Mouse (Mus musculus) liver, embryonic 13.5 days (tissue): ENCODE data around the gene Olfr1388. TPM values are rescaled to one million over a fixed set of nuclear protein-coding genes. Genes with fewer than 3 reads are reported as not detected.
"Not testable (repeated sequence)": the region's sequence is repeated elsewhere in the genome, so short reads cannot be mapped to it uniquely, and the experiment has no call there.

Experiments used
- ATAC-seq: fragments of 200-750 bp; cut with Nextera tagmentation; 2 replicates; pipeline ENCODE4 v1.8.0; 2017; ENCODE audit warnings: low read depth, mild to moderate bottlenecking, moderate number of reproducible peaks, moderate library complexity
- DNase-seq: peaks from one replicate; pipeline ENCODE4 v3.0.0; 2022
- H3K27ac ChIP-seq: fragments of 300-500 bp; sonication (generic); 2 replicates; pipeline ENCODE4 v1.5.1; 2015; ENCODE audit warnings: moderate library complexity, mild to moderate bottlenecking, inconsistent platforms
- H3K27me3 ChIP-seq: fragments of 300-500 bp; sonication (generic); 2 replicates; pipeline ENCODE4 v1.6.1; 2015; ENCODE audit warnings: mild to moderate bottlenecking, inconsistent platforms
- H3K36me3 ChIP-seq: fragments of 300-500 bp; sonication (generic); 2 replicates; pipeline ENCODE4 v1.6.1; 2015; ENCODE audit warnings: mild to moderate bottlenecking, inconsistent platforms
- H3K4me1 ChIP-seq: fragments of 300-500 bp; sonication (generic); replicated peaks from 2 replicates; pipeline ENCODE4 v1.6.1; 2015; ENCODE audit warnings: inconsistent platforms
- H3K4me2 ChIP-seq: fragments of 300-500 bp; sonication (generic); 2 replicates; pipeline ENCODE4 v1.6.1; 2015; ENCODE audit warnings: inconsistent platforms, mild to moderate bottlenecking, moderate library complexity
- H3K4me3 ChIP-seq: fragments of 300-500 bp; sonication (generic); replicated peaks from 2 replicates; pipeline ENCODE4 v1.5.1; 2015; ENCODE audit warnings: mild to moderate bottlenecking, inconsistent platforms
- H3K9ac ChIP-seq: fragments of 300-500 bp; sonication (generic); 2 replicates; pipeline ENCODE4 v1.6.1; 2015; ENCODE audit warnings: mild to moderate bottlenecking, inconsistent platforms
- H3K9me3 ChIP-seq: fragments of 300-500 bp; sonication (generic); replicated peaks from 2 replicates; pipeline ENCODE4 v1.6.1; 2016; ENCODE audit warnings: inconsistent platforms
- WGBS: fragments of 180-500 bp; shearing (Covaris S2); methylation state at CpG from one replicate; pipeline ENCODE4 v1.1.7; 2015; ENCODE audit not compliant: insufficient replicate concordance; 5-methylcytosine and 5-hydroxymethylcytosine counted together
- polyA plus RNA-seq: library from polyadenylated mRNA; unstranded; fragments of >200 nt; fragmentation: Nextera tagmentation; extraction: Ambion mirVana; gene quantifications from 2 replicates; pipeline ENCODE4 v1.2.1, GENCODE M21; 2015

Olfr1388 gene
- 0.03 and 0.08 TPM in 2 replicates for polyA plus RNA-seq

- Histone ChIP-seq H3K4me3 (no peak within 1 kb of the TSS), H3K9ac (no peak within 1 kb of the TSS), H3K27me3 (no peaks in the 10 kb centered on the region), H3K4me2 (no peak within 1 kb of the TSS), H3K27ac (no peak within 1 kb of the TSS), H3K9me3 (no peaks in the 10 kb centered on the region), H3K36me3 (no peaks in the 10 kb centered on the region), H3K4me1 (no peaks in the 10 kb centered on the region)
- WGBS: 52% methylated on average over 3 of the region's 3 CpGs
- DNase-seq: no peak
- no peak for ATAC-seq
Observed at GRCm38 (mm10) chr11:49436411-49436810, at the start of gene Olfr1388. Olfr1388 (plus strand) TSS chr11:49436624.

GRCm38 (mm10) chr11:49392707-49393106 lies 43.7 kb upstream of the Olfr1388 start:
- not testable (repeated sequence) for H3K27me3 ChIP-seq, H3K9me3 ChIP-seq, H3K4me3 ChIP-seq, H3K9ac ChIP-seq, H3K27ac ChIP-seq, H3K36me3 ChIP-seq, DNase-seq, H3K4me2 ChIP-seq, H3K4me1 ChIP-seq, ATAC-seq
- WGBS: 38% methylated on average over 1 of the region's 1 CpGs

- Histone ChIP-seq H3K36me3 (no peaks in the 10 kb centered on the region), H3K4me3 (no peak overlapping the region), H3K4me1 (no peaks in the 10 kb centered on the region), H3K4me2 (no peak overlapping the region), H3K9ac (no peak overlapping the region), H3K27ac (no peak overlapping the region), H3K27me3 (no peaks in the 10 kb centered on the region), H3K9me3 (no peaks in the 10 kb centered on the region)
- WGBS: 57% methylated on average over 3 of the region's 3 CpGs
- no peak for DNase-seq
- ATAC-seq: no peak
Observed at GRCm38 (mm10) chr11:49406784-49407183, 29.6 kb upstream of the Olfr1388 start.

- Histone ChIP-seq H3K4me3 (no peak overlapping the region), H3K27ac (no peak overlapping the region), H3K9ac (no peak overlapping the region), H3K4me1 (no peaks in the 10 kb centered on the region), H3K9me3 (no peaks in the 10 kb centered on the region), H3K27me3 (no peaks in the 10 kb centered on the region), H3K36me3 (no peaks in the 10 kb centered on the region), H3K4me2 (no peak overlapping the region)
- DNase-seq (no peak), ATAC-seq (no peak)
- 26% methylated on average over 1 of the region's 1 CpGs for WGBS
Observed at GRCm38 (mm10) chr11:49410540-49410939, 25.9 kb upstream of the Olfr1388 start.

- WGBS: 66% methylated on average over 2 of the region's 2 CpGs
- no peaks in the 10 kb centered on the region for H3K9me3 ChIP-seq
- no peak for ATAC-seq
Observed at GRCm38 (mm10) chr11:49422767-49423166, 13.7 kb upstream of the Olfr1388 start, which contains the start of gene Olfr1389. Olfr1389 (plus strand) TSS chr11:49423067.

GRCm38 (mm10) chr11:49425257-49425927 lies 11.0 kb upstream of the Olfr1388 start:
- ATAC-seq: no peak
- Histone ChIP-seq H3K4me3 (no peak overlapping the region), H3K9ac (no peak overlapping the region), H3K4me2 (no peak overlapping the region), H3K9me3 (no peaks in the 10 kb centered on the region), H3K27ac (no peak overlapping the region), H3K27me3 (no peaks in the 10 kb centered on the region), H3K4me1 (no peaks in the 10 kb centered on the region), H3K36me3 (no peaks in the 10 kb centered on the region)
- DNase-seq: no peak
- WGBS: 60% methylated on average over 1 of the region's 1 CpGs

More at GRCm38 (mm10) chr11:49422767-49423166, 13.7 kb upstream of the Olfr1388 start, which contains the start of gene Olfr1389:
- Histone ChIP-seq H3K4me2 (no peak within 1 kb of the TSS), H3K4me1 (no peaks in the 10 kb centered on the region), H3K27me3 (no peaks in the 10 kb centered on the region), H3K27ac (no peak within 1 kb of the TSS), H3K9ac (no peak within 1 kb of the TSS), H3K4me3 (no peak within 1 kb of the TSS), H3K36me3 (no peaks in the 10 kb centered on the region)
- DNase-seq: no peak

- no peak for DNase-seq
- Histone ChIP-seq H3K9me3 (no peaks in the 10 kb centered on the region), H3K4me1 (no peaks in the 10 kb centered on the region), H3K4me3 (no peak overlapping the region), H3K27ac (no peak overlapping the region), H3K36me3 (no peaks in the 10 kb centered on the region), H3K27me3 (no peaks in the 10 kb centered on the region), H3K4me2 (no peak overlapping the region), H3K9ac (no peak overlapping the region)
- WGBS: 68% methylated on average over 2 of the region's 2 CpGs
- no peak for ATAC-seq
Observed at GRCm38 (mm10) chr11:49429641-49430040, 6.8 kb upstream of the Olfr1388 start.

GRCm38 (mm10) chr11:49455043-49455442 lies 18.6 kb downstream of the Olfr1388 start, which contains the start of gene Olfr1387:
Olfr1387 (plus strand) TSS chr11:49455343.
- Histone ChIP-seq H3K27me3 (no peaks in the 10 kb centered on the region), H3K4me1 (no peaks in the 10 kb centered on the region), H3K9ac (no peak within 1 kb of the TSS), H3K9me3 (no peaks in the 10 kb centered on the region), H3K4me2 (no peak within 1 kb of the TSS), H3K27ac (no peak within 1 kb of the TSS), H3K4me3 (no peak within 1 kb of the TSS), H3K36me3 (no peaks in the 10 kb centered on the region)
- DNase-seq (no peak), ATAC-seq (no peak)
- WGBS: 55% methylated on average over 1 of the region's 1 CpGs

GRCm38 (mm10) chr11:49464746-49465145 lies 28.3 kb downstream of the Olfr1388 start, which contains the start of gene Olfr1386:
Olfr1386 (plus strand) TSS chr11:49465046.
- not testable (repeated sequence) for H3K4me3 ChIP-seq, DNase-seq, H3K9me3 ChIP-seq, H3K36me3 ChIP-seq, H3K4me2 ChIP-seq, H3K4me1 ChIP-seq, H3K27me3 ChIP-seq, H3K27ac ChIP-seq, ATAC-seq, H3K9ac ChIP-seq
- 64% methylated on average over 3 of the region's 3 CpGs for WGBS

- Histone ChIP-seq H3K36me3 (no peaks in the 10 kb centered on the region), H3K9ac (no peak overlapping the region), H3K4me2 (no peak overlapping the region), H3K4me3 (no peak overlapping the region), H3K9me3 (no peaks in the 10 kb centered on the region), H3K27ac (no peak overlapping the region), H3K27me3 (no peaks in the 10 kb centered on the region), H3K4me1 (no peaks in the 10 kb centered on the region)
- DNase-seq (no peak), ATAC-seq (no peak)
- WGBS: 41% methylated on average over 4 of the region's 4 CpGs
Observed at GRCm38 (mm10) chr11:49485973-49486372, 49.5 kb downstream of the Olfr1388 start.

- not testable (repeated sequence) for H3K4me1 ChIP-seq, ATAC-seq, H3K4me2 ChIP-seq, H3K9ac ChIP-seq, H3K27me3 ChIP-seq, DNase-seq, H3K4me3 ChIP-seq, H3K27ac ChIP-seq, H3K36me3 ChIP-seq, H3K9me3 ChIP-seq
- 44% methylated on average over 1 of the region's 1 CpGs for WGBS
Observed at GRCm38 (mm10) chr11:49488770-49489169, 52.3 kb downstream of the Olfr1388 start, which contains the start of gene Olfr1385. Olfr1385 (plus strand) TSS chr11:49489070.
